Mouse (Mus musculus) heart, embryonic 10.5 days (tissue): ENCODE data around the gene Uxs1. TPM values are rescaled to one million over a fixed set of nuclear protein-coding genes. Genes with fewer than 3 reads are reported as not detected.

Experiments
- polyA plus RNA-seq: library from polyadenylated mRNA; unstranded; fragments of >200 nt; fragmentation: Nextera tagmentation; extraction: Ambion mirVana; gene quantifications from 2 replicates; pipeline ENCODE4 v1.2.1, GENCODE M21; 2016

Gene Uxs1
- polyA plus RNA-seq, 1 experiment from 2014 or later, result 15.6 TPM

Other genes starting within 250 kb of the Uxs1 start
- 0.44 and 1.6 TPM in 2 replicates for gene 1500015O10Rik, start 97.2 kb downstream of the Uxs1 start, polyA plus RNA-seq
- 57.6 and 63.8 TPM in 2 replicates for gene Tpp2, start 105.8 kb upstream of the Uxs1 start, polyA plus RNA-seq
- gene Mettl21c, start 192.2 kb upstream of the Uxs1 start, polyA plus RNA-seq, result 0.15 and 0.23 TPM in 2 replicates
- gene Gm8251, start 234.1 kb upstream of the Uxs1 start, polyA plus RNA-seq, result 0.02 and 0.05 TPM in 2 replicates